Mouse (Mus musculus) adrenal gland, postnatal 25 days (tissue): ENCODE measurements around the gene Anxa6. TPM values are rescaled to one million over a fixed set of nuclear protein-coding genes. Genes with fewer than 3 reads are reported as not detected.

Experiments
- DNase-seq: peaks from one replicate; pipeline ENCODE4 v3.0.0; 2021; ENCODE audit warnings: mixed read lengths
- total RNA-seq: library from RNA; stranded (reverse); gene quantifications from 2 replicates; pipeline ENCODE4 v1.2.3, GENCODE M21; 2021

Anxa6 gene
- total RNA-seq, 1 experiment from 2014 or later: 115 TPM

- no peak for DNase-seq
Observed at GRCm38 (mm10) chr11:55031211-55031990, 1.8 kb downstream of the Anxa6 start.

- no peak for DNase-seq
Observed at GRCm38 (mm10) chr11:55028509-55028908, 4.7 kb downstream of the Anxa6 start.

- no peak for DNase-seq
Observed at GRCm38 (mm10) chr11:55027204-55027855, 5.9 kb downstream of the Anxa6 start.

- no peak for DNase-seq
Observed at GRCm38 (mm10) chr11:55025896-55026295, 7.3 kb downstream of the Anxa6 start.

- DNase-seq: no peak
Observed at GRCm38 (mm10) chr11:55023583-55023982, 9.7 kb downstream of the Anxa6 start.

GRCm38 (mm10) chr11:55023049-55023564 lies 10.1 kb downstream of the Anxa6 start:
- DNase-seq: peak; percentile 80

- no peak for DNase-seq
Observed at GRCm38 (mm10) chr11:55022508-55022907, 10.7 kb downstream of the Anxa6 start.

GRCm38 (mm10) chr11:55021859-55022258 lies 11.4 kb downstream of the Anxa6 start:
- no peak for DNase-seq

- no peak for DNase-seq
Observed at GRCm38 (mm10) chr11:55021458-55021857, 11.8 kb downstream of the Anxa6 start.

- no peak for DNase-seq
Observed at GRCm38 (mm10) chr11:55019711-55020110, 13.5 kb downstream of the Anxa6 start.

GRCm38 (mm10) chr11:55018034-55018433 lies 15.2 kb downstream of the Anxa6 start:
- DNase-seq: no peak

GRCm38 (mm10) chr11:55017201-55017600 lies 16.0 kb downstream of the Anxa6 start:
- DNase-seq: no peak

- no peak for DNase-seq
Observed at GRCm38 (mm10) chr11:55016758-55017157, 16.5 kb downstream of the Anxa6 start.

GRCm38 (mm10) chr11:55015831-55016241 lies 17.4 kb downstream of the Anxa6 start:
- peak; percentile 78 for DNase-seq

- DNase-seq: no peak
Observed at GRCm38 (mm10) chr11:55015264-55015663, 18.0 kb downstream of the Anxa6 start.

GRCm38 (mm10) chr11:55013802-55014201 lies 19.4 kb downstream of the Anxa6 start:
- DNase-seq: no peak

- DNase-seq: no peak
Observed at GRCm38 (mm10) chr11:55012551-55013521, 20.4 kb downstream of the Anxa6 start.

- no peak for DNase-seq
Observed at GRCm38 (mm10) chr11:55011440-55011839, 21.8 kb downstream of the Anxa6 start.

GRCm38 (mm10) chr11:55008230-55008629 lies 25.0 kb downstream of the Anxa6 start:
- no peak for DNase-seq

- no peak for DNase-seq
Observed at GRCm38 (mm10) chr11:55005684-55006083, 27.6 kb downstream of the Anxa6 start.

GRCm38 (mm10) chr11:55004970-55005502 lies 28.2 kb downstream of the Anxa6 start:
- DNase-seq: no peak

- DNase-seq: no peak
Observed at GRCm38 (mm10) chr11:54998708-54999107, 34.5 kb downstream of the Anxa6 start.
